Mouse (Mus musculus) heart, adult 18-20 months (tissue): Measurements from ENCODE around the gene Lrrk1. TPM values are rescaled to one million over a fixed set of nuclear protein-coding genes. Genes with fewer than 3 reads are reported as not detected.
A peak's percentile ranks its signal among the peaks of the same experiment; 100 is the strongest.

Experiments
- DNase-seq, 2 experiments: peaks; one replicate each; pipeline ENCODE4 v3.0.0; 2021 to 2022; ENCODE audit warnings: mixed read lengths in 1 of 2
- long read RNA-seq, 2 experiments: library from polyadenylated mRNA; stranded (forward); transcript quantifications; one replicate each; pipeline ENCODE4 v2.0.0; 2021
- total RNA-seq, 2 experiments: library from RNA; stranded (reverse); gene quantifications; 2 replicates each; pipeline ENCODE4 v1.2.3; 2021

Lrrk1 gene
- total RNA-seq: 10 to 100 TPM in 1 of 2 experiments, 1 to 10 TPM in 1; 9.6 to 10.1 TPM
- long read RNA-seq, experiment 1, full-length matches to known transcripts: 1 of 7 reads
- long read RNA-seq, experiment 1, partial matches to known transcripts: 5 of 7 reads
- long read RNA-seq, experiment 1, other reads (novel, unspliced or antisense): 1 of 7 reads
- long read RNA-seq, experiment 2, partial matches to known transcripts: 1 of 3 reads
- long read RNA-seq, experiment 2, other reads (novel, unspliced or antisense): 2 of 3 reads

GRCm38 (mm10) chr7:66387813-66388521 lies at the start of gene Lrrk1:
Lrrk1 (minus strand) TSS chr7:66388350.
- DNase-seq: peak; percentile 79

GRCm38 (mm10) chr7:66434453-66434935 lies 46.3 kb upstream of the Lrrk1 start:
- DNase-seq: peak; percentile 47 to 86

- peak; percentile 40 to 60 for DNase-seq
Measured at GRCm38 (mm10) chr7:66427437-66428161, 39.4 kb upstream of the Lrrk1 start, which contains the start of gene Aldh1a3. Aldh1a3 (minus strand) TSS chr7:66427517.

GRCm38 (mm10) chr7:66427053-66427436 lies 38.9 kb upstream of the Lrrk1 start:
- DNase-seq: no peak

GRCm38 (mm10) chr7:66421903-66422302 lies 33.8 kb upstream of the Lrrk1 start:
- DNase-seq: no peak

- DNase-seq: no peak
Measured at GRCm38 (mm10) chr7:66418981-66419380, 30.8 kb upstream of the Lrrk1 start.

- peak in 1 of 2 experiments; percentile 19 for DNase-seq
Measured at GRCm38 (mm10) chr7:66416829-66417228, 28.7 kb upstream of the Lrrk1 start.

GRCm38 (mm10) chr7:66413093-66413492 lies 24.9 kb upstream of the Lrrk1 start:
- DNase-seq: no peak

- DNase-seq: peak in 1 of 2 experiments; percentile 51
Measured at GRCm38 (mm10) chr7:66409433-66409832, 21.3 kb upstream of the Lrrk1 start.

GRCm38 (mm10) chr7:66406971-66407370 lies 18.8 kb upstream of the Lrrk1 start:
- no peak for DNase-seq

- peak; percentile 36 to 57 for DNase-seq
Measured at GRCm38 (mm10) chr7:66405951-66406721, 18.0 kb upstream of the Lrrk1 start.

- DNase-seq: peak in 1 of 2 experiments; percentile 31
Measured at GRCm38 (mm10) chr7:66405541-66405940, 17.4 kb upstream of the Lrrk1 start.

- DNase-seq: no peak
Measured at GRCm38 (mm10) chr7:66404802-66405201, 16.7 kb upstream of the Lrrk1 start.

- DNase-seq: no peak
Measured at GRCm38 (mm10) chr7:66404141-66404540, 16.0 kb upstream of the Lrrk1 start.

- DNase-seq: no peak
Measured at GRCm38 (mm10) chr7:66402876-66403275, 14.7 kb upstream of the Lrrk1 start.

GRCm38 (mm10) chr7:66401605-66402004 lies 13.5 kb upstream of the Lrrk1 start:
- no peak for DNase-seq

- DNase-seq: no peak
Measured at GRCm38 (mm10) chr7:66397288-66397687, 9.1 kb upstream of the Lrrk1 start.

GRCm38 (mm10) chr7:66388621-66389532 lies 727 bp upstream of the Lrrk1 start:
- peak; percentile 84 to 89 for DNase-seq

- peak; percentile 22 to 54 for DNase-seq
Measured at GRCm38 (mm10) chr7:66387419-66387812, 734 bp downstream of the Lrrk1 start.

- DNase-seq: no peak
Measured at GRCm38 (mm10) chr7:66386411-66386810, 1.7 kb downstream of the Lrrk1 start.

GRCm38 (mm10) chr7:66385826-66386225 lies 2.3 kb downstream of the Lrrk1 start:
- DNase-seq: no peak
